Mouse (Mus musculus): ENCODE measurements around the gene Gins2. TPM values are rescaled to one million over a fixed set of nuclear protein-coding genes. Genes with fewer than 3 reads are reported as not detected.

The Gins2 gene
- total and polyA plus RNA-seq, 3 experiments, result 39.6 to 150 (median 49.3) TPM

- Histone ChIP-seq H3K27ac (ENCODE audit: control insufficient read depth, low read depth, low read length) (no peak overlapping the region), H3K4me1 (ENCODE audit: control insufficient read depth in 1 of 2, insufficient read depth in 2 of 2, low read length in 2 of 2) (no peaks in the 10 kb centered on the region), H3K36me3 (ENCODE audit: control insufficient read depth in 1 of 2, insufficient read depth in 2 of 2, low read length in 2 of 2) (peaks cover 0 to 2% of the 10 kb centered on the region in 2 experiments; a peak in 1 of 4 replicates), H3K27me3 (ENCODE audit: control insufficient read depth in 1 of 2, insufficient read depth in 2 of 2, low read length in 2 of 2) (no peaks in the 10 kb centered on the region), H3K9me3 (replicated peaks; ENCODE audit: insufficient read depth, low read length) (no peaks in the 10 kb centered on the region), H3K4me3 (ENCODE audit: control insufficient read depth in 1 of 2, insufficient read depth in 1 of 2, low read depth in 2 of 2, low read length in 2 of 2) (no peak overlapping the region), H3K79me2 (ENCODE audit: control insufficient read depth, insufficient read depth, low read length, poor library complexity) (no peaks in the 10 kb centered on the region), H3K9ac (ENCODE audit: control insufficient read depth, low read depth, low read length, poor library complexity, severe bottlenecking) (no peak overlapping the region)
- no peak for DNase-seq (ENCODE audit: low read depth, low spot score)
- TF ChIP-seq POLR2A (IDR thresholded peaks at IDR 0.05; ENCODE audit: control insufficient read depth in 1 of 2, insufficient read depth in 1 of 2, low read depth in 1 of 2, low read length in 2 of 2, poor library complexity in 1 of 2), result no peak
- no peak for TF ChIP-seq GATA1 (IDR thresholded peaks at IDR 0.05; ENCODE audit: low read depth, low read length)
- no peak for TF ChIP-seq NRF1 (IDR thresholded peaks at IDR 0.05; ENCODE audit: insufficient read depth, low read depth, low read length, poor library complexity, severe bottlenecking)
- TF ChIP-seq MEF2A (IDR thresholded peaks at IDR 0.05; ENCODE audit: extremely low read depth, insufficient replicate concordance, low read depth, low read length, poor library complexity, severe bottlenecking), result no peak
- no peak for TF ChIP-seq CHD1 (IDR thresholded peaks at IDR 0.05; ENCODE audit: low read depth, low read length)
- TF ChIP-seq TBP (IDR thresholded peaks at IDR 0.05; ENCODE audit: low read depth, low read length), result no peak
- no peak for TF ChIP-seq RAD21 (IDR thresholded peaks at IDR 0.05; ENCODE audit: low read depth, low read length)
- no peak for TF ChIP-seq EP300 (IDR thresholded peaks at IDR 0.05; ENCODE audit: low read depth in 1 of 2, low read length in 2 of 2)
- TF ChIP-seq HCFC1 (IDR thresholded peaks at IDR 0.05; ENCODE audit: low read depth, low read length), result no peak
- no peak for TF ChIP-seq USF2 (IDR thresholded peaks at IDR 0.05; ENCODE audit: borderline replicate concordance in 1 of 2, insufficient read depth in 1 of 2, low read depth in 1 of 2, low read length in 2 of 2)
- no peak for TF ChIP-seq SIN3A (IDR thresholded peaks at IDR 0.05; ENCODE audit: low read length)
- no peak for TF ChIP-seq TAL1 (IDR thresholded peaks at IDR 0.05; ENCODE audit: low read length)
- no peak for TF ChIP-seq GABPA (IDR thresholded peaks at IDR 0.05; ENCODE audit: low read depth, low read length)
- TF ChIP-seq JUND (IDR thresholded peaks at IDR 0.05; ENCODE audit: low read depth, low read length), result no peak
- TF ChIP-seq USF1 (IDR thresholded peaks at IDR 0.05; ENCODE audit: low read depth, low read length), result no peak
- TF ChIP-seq SMC3 (IDR thresholded peaks at IDR 0.05; ENCODE audit: low read depth, low read length), result no peak
- no peak for TF ChIP-seq UBTF (IDR thresholded peaks at IDR 0.05; ENCODE audit: borderline replicate concordance, insufficient read depth, low read depth, low read length)
Observed at GRCm38 (mm10) chr8:120627298-120627697, 38.2 kb upstream of the Gins2 start.

GRCm38 (mm10) chr8:120626461-120626860, 37.4 kb upstream of the Gins2 start:
- no peaks in the 10 kb centered on the region for H3K9me3 ChIP-seq (replicated peaks; ENCODE audit: insufficient read depth, low read length)
- H3K9ac ChIP-seq (ENCODE audit: control insufficient read depth, low read depth, low read length, poor library complexity, severe bottlenecking), result no peak overlapping the region
- no peak for DNase-seq (ENCODE audit: low read depth, low spot score)
- H3K27ac ChIP-seq (ENCODE audit: control insufficient read depth, low read depth, low read length), result no peak overlapping the region
- no peaks in the 10 kb centered on the region for H3K27me3 ChIP-seq (ENCODE audit: control insufficient read depth in 1 of 2, insufficient read depth in 2 of 2, low read length in 2 of 2)
- no peak overlapping the region for H3K4me3 ChIP-seq (ENCODE audit: control insufficient read depth in 1 of 2, insufficient read depth in 1 of 2, low read depth in 2 of 2, low read length in 2 of 2)
- no peaks in the 10 kb centered on the region for H3K79me2 ChIP-seq (ENCODE audit: control insufficient read depth, insufficient read depth, low read length, poor library complexity)
- H3K4me1 ChIP-seq (ENCODE audit: control insufficient read depth in 1 of 2, insufficient read depth in 2 of 2, low read length in 2 of 2), result no peaks in the 10 kb centered on the region
- peaks cover 0 to 2% of the 10 kb centered on the region in 2 experiments; a peak in 1 of 4 replicates for H3K36me3 ChIP-seq (ENCODE audit: control insufficient read depth in 1 of 2, insufficient read depth in 2 of 2, low read length in 2 of 2)
- no peak for TF ChIP-seq ZC3H11A (IDR thresholded peaks at IDR 0.05; ENCODE audit: low read depth, low read length)
- TF ChIP-seq MAZ (IDR thresholded peaks at IDR 0.05; ENCODE audit: low read depth, low read length), result no peak
- no peak for TF ChIP-seq RCOR1 (IDR thresholded peaks at IDR 0.05; ENCODE audit: low read depth, low read length)
- TF ChIP-seq GATA1 (IDR thresholded peaks at IDR 0.05; ENCODE audit: low read depth, low read length), result no peak
- TF ChIP-seq POLR2AphosphoS5 (IDR thresholded peaks at IDR 0.05; ENCODE audit: borderline replicate concordance, low read depth, low read length), result no peak
- no peak for TF ChIP-seq NRF1 (IDR thresholded peaks at IDR 0.05; ENCODE audit: insufficient read depth, low read depth, low read length, poor library complexity, severe bottlenecking)
- TF ChIP-seq E2F4 (IDR thresholded peaks at IDR 0.05; ENCODE audit: borderline replicate concordance, low read depth, low read length), result no peak
- TF ChIP-seq CHD1 (IDR thresholded peaks at IDR 0.05; ENCODE audit: low read depth, low read length), result no peak
- TF ChIP-seq RAD21 (IDR thresholded peaks at IDR 0.05; ENCODE audit: low read depth, low read length), result no peak
- TF ChIP-seq ZKSCAN1 (IDR thresholded peaks at IDR 0.05; ENCODE audit: low read depth, low read length), result no peak
- TF ChIP-seq ZMIZ1 (IDR thresholded peaks at IDR 0.05; ENCODE audit: low read depth, low read length), result no peak
- TF ChIP-seq ETS1 (IDR thresholded peaks at IDR 0.05; ENCODE audit: low read depth, low read length), result no peak
